Mouse (Mus musculus): ENCODE measurements around the gene E130114P18Rik.

Gene E130114P18Rik

DNA sequence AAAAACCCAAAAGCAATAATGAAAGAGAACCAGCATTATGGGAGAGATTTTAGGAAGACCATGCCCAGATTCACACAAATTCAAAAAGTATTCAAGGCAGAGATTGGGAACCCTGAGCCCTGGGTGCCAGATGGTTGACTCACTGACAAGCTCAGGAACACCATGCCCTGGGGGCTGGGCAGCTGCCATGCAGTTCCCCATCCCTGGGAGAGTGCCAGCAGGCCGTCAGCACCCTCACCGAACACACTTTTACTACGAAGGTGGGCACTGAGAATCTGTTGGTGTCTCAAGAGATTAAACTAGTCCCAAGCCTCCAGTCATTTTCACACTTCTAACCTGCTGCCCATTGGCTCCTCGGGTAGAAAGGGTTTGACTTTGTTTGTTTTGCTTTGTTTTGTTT, 175.3 kb downstream of the E130114P18Rik start:
- no peak for DNase-seq (ENCODE audit: low spot score)

DNA sequence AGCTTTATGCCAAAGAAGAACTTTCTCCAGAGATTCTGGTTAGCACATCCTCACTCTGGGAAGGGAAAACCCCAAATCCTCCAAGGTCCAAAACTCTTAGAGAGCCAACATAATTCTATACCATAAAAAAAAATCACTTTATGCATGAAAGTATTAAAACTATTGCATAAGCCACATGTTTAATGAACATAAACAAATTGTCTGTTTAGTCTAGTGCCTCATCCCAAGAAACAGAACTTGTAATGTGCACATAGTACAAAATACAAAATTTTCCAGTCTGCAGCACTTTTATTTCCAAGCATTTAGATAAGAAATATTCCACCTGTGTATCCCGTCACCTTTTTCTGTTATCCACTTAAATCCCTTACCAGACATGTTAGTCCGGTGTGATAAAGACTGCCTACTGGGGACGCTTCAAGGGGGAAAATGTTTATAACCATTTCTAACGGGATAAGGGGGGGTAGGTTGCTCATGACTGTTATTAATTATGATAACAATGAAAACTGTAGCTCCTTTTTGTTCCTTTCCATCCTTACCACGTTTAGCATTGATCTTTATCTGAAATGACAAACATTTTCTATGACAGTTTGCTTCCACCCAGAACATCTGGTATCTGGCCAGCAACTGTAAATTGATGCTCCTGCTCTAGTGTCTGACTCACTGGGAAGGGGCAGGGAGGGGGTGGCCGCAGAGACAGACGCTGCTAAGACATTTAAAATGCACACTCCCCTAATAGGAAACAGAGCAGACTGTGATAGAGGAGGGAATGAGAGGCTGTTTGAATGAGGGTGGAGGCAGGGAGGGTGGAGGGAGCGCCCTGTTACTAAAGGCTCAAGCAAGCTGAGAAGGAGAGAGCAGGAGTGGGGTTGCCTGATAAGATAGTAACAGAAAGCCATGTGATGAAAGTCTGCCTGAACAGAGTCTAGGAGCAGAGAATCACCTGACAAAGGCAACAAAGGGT, 176.7 kb downstream of the E130114P18Rik start:
- no peak for DNase-seq (ENCODE audit: low spot score)

DNA sequence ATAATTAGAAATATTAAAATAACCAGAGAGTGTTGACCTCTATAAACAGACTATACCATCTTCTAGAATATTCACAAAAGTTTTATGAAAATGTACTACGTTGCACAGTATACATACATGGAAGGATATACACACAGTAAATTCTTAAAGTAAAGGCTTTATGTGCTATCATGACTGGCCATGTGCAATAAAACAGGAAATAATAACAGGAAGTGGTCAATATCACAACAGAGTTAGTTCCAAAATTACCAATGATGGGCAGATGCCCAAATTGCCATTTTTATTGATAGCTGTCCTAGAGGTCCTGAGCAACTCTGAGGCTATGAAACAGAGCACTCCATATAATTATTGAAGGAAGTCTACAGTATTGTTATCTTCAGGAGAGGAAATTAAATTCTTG, 180.4 kb downstream of the E130114P18Rik start:
- no peak for DNase-seq (ENCODE audit: low spot score)

DNA sequence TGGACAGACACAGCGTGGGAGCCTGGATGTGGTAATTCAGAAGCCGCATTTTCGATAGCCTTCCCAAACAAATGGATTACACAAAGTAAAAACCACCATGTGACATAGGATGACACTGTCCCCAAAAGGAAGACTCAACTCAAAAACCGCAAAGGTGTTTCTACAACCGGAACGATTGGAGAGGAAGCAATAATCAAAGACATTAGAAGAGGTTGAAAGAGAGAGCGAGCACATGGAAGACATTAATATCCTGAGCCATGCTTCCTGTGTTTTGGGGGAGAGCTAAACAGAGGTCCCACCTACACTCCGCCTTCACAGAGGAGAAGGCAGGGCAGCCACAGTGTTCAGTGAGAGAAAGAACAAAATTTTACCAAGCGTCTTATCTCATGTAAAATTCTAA, 181.5 kb downstream of the E130114P18Rik start:
- no peak for DNase-seq (ENCODE audit: low spot score)

DNA sequence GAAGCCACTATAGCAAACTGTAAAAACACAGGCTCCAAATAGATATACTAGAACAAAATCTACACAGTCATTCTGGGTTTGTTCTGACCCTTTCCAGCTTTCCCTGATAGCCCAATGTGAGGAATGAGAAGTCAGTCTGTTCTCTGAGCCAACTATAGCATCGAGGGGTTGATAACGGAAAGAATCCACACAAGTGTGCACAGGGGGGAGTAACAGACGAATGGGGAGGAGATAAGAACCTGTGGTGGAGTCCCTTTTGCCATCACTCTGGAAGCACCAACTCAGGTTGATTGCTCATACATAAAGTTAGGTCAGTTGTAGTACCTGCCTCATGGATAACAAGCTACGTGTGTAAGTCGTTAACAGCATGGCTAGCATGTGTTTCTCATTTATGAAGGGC, 184.0 kb downstream of the E130114P18Rik start:
- DNase-seq (ENCODE audit: low spot score) = no peak

DNA sequence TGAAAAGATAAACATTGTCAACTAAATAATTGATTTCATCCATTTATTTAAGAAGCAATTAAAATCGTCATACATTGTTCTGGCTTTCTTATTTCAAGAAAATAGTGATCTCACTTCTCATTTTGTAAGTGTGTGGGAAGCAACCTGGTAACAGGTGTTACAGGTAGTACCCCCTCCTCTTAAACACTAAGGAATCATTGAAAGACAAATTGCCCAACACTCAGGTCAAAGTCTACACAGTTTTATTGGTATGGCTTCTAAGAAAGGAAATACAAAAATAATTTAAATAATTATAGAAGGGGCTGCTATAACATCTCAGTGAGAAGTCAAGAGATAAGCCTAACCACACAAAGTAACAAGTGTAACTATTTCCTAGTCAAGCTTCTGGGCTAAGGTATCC, 188.1 kb downstream of the E130114P18Rik start:
- no peak for DNase-seq (ENCODE audit: low spot score)

DNA sequence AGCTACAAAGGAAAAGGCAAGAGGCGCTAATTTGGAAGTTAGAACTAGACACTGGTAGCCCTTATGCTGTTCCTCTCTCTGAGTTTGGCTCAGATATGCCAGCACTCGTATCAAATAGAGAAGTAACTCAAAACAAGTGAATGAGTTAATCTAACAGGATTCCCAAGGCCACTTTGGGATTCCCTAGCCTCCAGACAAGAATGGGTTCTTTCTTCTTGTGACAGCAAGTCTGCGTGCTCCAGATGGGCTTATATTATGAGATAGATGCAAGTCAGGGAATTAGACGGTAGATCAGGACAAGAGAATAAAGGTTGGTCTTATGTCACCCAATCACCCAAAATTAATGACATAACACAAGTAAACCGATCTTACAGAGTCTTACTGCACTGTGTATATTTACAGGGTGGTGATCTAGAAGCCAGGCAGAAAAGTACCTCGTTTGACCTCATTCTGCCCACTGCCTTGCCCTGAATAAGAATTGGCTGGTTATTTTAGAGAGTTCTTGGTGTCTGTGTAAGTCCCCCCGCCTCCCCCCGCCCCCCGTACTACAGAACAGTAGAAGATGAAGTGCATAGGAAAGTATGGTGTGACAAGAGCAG, 190.4 kb downstream of the E130114P18Rik start:
- no peak for DNase-seq (ENCODE audit: low spot score)

DNA sequence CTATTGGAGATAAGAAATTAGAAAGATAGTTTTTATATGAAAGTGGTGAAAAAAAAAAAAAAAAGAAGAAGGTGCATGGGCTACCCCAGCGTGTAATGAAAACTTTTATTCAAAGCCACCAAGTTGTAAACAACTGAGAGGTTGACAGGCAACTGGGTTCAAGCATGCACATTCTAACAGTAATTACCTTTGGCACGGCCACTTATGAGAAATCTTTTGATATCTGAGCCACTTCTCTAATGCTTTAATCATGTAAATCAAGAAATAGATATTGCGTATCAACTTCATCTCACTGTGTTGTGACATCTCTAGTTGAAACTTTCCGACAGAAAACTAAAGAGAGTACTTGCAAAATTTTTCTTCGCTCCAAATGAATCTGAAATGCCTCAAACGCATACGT, 192.7 kb downstream of the E130114P18Rik start:
- DNase-seq (ENCODE audit: low spot score) = no peak

DNA sequence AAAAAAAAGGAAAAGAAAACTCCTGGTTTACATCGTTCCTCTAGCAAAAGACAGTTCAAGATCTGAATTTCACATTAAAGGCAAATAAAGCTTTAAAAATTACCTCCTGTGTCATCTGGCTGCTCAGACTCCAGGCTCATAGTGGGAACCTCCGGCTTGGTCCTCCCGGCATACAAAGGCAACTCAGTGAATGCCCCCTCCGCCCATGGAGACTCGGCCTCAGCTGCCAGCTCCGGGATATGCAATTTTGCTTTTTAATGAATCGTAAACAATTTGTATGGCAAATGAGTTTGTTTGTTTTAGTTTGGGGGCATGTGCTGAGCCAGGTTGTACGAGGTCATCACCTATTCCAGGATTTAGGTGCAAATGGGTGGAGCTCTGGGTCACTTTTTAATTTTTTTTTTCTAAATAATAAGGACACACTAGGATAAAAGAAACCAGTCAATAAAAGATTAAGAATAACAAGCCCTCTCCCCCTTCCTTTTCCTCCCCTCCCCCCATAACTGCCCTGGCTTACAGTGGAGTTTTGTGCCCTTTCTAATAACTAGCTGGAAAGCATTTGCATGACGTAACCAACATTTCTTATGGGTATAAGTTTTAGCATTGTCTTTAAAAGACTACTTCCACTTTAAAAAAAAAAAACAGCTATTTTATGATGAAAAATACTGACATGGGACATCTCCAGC, 193.3 kb downstream of the E130114P18Rik start:
- DNase-seq (ENCODE audit: low spot score) = no peak

DNA sequence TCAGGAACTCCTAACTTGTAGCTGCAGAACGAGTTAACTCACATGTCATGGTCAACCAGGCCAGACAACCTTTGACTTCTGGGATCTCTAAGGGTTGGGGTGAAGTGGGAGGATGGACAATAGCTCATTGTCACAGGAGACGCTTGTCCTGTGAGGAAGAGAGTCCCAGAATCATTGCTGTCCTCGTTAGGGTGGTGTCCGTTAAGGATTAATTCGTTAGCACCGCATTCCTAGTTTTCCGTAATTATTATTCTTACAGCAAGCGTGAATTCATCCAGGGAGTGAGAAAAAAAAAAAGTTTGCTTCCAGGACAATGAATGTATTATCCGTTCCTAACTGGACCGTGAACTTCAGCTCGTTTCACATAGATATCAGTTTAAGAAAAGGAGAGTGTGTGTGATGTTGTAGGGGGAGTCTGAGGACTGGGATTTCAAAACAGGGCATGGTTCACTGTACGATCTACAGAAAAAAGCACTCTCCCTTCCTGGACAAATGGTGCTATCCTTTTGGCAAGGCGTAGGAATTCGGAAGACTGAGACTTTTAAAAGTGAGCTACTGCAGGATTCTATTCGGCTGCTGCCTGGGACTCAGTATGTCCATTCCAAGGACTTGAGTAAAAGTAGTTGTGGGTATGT, 195.0 kb downstream of the E130114P18Rik start:
- no peak for DNase-seq (ENCODE audit: low spot score)

DNA sequence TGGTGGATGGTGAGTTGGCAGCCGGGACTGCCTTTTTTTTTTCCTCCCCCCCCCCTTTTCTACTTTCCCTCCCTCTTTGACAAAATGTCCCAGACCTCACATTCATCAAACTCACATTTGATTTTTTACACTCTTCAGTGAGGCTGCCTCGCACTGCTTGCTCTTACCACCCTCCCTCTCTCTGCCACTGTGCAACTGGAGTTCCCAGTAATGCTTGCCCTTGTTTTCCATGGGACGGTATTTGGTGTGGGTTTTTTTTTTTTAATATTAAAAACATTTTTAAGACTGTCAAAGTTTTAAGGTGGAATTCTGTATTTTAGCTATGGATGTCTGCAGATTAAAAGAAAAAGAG, 195.8 kb downstream of the E130114P18Rik start:
- no peak for DNase-seq (ENCODE audit: low spot score)

DNA sequence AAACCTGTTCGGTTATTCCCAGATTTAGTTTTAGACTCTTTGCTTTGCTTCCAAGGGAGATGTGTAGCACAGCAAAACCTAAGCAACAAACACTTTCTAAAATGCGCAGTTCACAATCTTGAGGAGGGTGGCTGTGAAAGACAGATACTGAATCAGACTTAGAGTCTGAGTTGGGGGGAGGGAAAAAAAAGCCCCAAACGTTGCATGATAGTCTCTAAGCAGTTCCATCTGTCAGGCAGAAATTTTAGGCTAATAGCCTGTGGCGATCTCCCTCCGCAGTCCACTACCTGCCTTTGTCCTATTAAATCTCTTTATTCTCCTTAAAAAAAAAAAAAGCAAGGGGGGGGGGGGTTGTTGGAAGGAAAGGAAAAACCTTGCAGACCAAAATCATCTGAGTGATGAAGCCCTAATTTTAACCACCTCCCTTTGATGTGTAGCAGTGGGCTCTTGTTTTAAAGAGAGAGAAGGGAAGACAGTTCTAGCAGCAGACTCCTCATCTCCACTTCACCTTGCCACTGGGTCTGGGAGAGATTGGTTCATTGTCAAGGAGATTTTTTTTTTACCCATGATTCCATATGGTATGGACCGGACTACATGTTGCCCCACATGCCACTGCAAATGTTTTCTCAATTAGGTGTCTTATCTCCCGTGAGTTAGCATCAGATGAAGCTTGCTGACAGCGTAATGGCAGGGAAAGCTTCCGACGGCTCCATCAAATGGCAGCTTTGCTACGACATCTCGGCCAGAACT, 196.4 kb downstream of the E130114P18Rik start:
- DNase-seq (ENCODE audit: low spot score) = no peak

DNA sequence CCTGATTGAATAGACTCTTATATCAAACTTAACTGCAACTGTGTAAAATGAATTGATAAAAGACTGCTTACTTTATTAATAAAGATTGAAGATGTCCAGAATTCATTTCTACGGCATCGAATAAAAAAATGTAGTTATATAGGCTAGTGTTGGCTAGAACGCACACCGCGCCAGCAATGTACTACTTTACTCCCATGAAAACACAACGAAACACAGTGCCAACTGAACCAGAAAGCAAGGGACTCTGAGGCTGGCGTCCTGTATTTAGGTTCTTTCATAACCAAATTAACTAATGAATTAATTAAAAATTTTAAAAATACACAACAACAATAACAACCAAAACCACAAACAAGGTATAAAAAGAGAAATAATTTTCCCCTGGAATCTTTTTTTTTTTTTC, 197.0 kb downstream of the E130114P18Rik start:
- DNase-seq (ENCODE audit: low spot score) = no peak

DNA sequence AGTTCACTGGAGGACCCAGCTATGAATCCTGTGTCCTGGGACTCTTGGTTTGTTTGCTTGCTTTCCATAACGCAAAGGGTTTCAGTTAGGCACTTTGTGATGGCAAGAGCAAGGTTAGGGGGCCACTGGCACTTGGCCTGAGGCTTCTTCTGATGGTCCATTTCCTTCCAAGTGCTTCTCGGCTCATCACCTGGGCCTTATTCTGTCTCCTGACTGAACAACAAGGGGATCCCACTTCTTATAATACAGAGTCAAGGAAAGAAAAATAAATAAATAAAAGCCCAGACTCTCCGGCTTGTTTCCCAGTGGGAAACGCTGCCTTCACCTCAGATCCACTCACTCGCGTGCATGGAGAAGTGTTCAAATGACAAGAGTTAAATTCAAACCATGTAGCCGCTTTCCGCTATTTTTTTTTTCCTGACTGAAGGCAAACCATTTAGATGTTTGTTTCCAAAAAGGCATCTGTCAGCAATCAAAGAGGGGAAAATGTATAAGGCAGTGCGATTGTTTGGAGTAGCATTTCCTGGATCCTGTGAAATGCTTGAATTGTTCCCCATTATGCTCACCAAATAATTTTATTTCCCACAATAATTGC, 199.2 kb downstream of the E130114P18Rik start:
- DNase-seq (ENCODE audit: low spot score) = no peak

DNA sequence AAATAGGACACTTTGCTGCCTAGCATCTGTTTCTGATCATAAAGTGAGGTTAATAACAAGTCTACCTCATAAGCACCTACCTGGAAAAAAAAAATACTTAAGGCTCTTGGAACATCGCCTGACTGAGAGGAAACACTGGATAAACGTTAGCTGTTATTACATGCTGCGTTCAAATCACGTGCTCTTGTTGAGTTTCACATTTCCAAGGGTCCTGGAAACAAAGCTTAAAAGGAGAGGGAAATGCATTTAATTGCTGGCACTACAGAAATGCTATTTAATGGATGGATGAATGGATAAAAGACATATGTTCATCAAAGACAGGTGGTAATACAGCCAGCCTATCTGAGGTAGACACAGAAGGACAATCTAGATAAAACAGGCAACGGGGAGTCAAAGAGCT, 200.4 kb downstream of the E130114P18Rik start:
- no peak for DNase-seq (ENCODE audit: low spot score)

DNA sequence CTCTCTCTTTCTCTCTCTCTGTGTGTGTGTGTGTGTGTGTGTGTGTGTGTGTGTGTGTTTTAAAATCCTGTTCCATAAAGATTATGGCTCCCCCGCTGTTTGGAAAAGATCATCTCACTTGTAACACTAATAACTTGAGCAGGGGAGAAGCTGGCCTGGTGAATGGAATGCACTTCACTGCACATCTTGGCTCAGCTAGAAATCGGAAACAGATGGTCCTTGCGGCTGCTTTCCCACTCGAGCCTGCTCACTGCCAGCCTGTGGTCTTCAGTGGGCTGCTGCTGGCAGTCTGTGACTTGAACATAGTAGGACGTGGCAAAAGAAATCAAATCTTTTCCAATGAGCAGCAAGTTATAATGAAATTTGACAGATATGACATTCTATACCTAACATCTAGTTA, 202.4 kb downstream of the E130114P18Rik start:
- DNase-seq (ENCODE audit: low spot score) = peak; percentile 53

DNA sequence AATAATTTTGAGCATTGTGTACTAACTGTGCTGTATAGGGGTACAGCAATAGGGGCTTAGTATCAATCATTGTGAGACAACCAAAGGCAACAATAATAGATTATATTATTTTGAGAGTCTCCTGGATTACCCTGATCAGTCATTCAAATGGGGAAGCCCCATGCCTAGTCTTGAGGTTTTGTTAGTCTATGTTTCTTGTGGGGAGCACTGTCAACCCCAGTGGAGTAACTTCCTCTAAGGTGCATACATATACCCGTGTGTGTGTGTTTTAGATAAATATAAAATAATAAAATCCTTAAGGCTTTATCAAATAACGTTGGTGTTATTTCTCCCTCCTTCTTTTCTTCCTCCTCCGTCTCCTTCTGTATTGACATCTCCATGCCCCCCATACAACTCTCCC, 208.6 kb downstream of the E130114P18Rik start:
- DNase-seq (ENCODE audit: low spot score) = no peak

DNA sequence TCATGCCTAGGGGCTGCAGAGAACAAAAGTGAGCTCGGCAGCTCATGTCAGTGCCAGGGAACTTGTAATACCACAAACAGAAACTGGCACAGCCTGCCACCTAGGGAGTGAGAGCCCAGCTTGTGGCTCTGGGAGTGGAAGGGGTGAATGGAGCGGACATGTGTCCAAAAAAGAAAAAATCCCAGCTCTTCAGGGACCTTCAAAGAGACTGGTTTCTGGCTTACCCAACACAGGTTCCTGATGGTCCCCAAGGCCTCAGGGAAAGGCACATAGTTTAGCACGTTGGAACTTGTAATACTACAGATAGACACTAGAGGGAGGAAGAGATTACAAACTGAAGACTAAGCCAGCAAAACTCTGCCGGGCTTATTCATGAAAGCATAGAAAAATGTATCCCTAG, 213.2 kb downstream of the E130114P18Rik start:
- no peak for DNase-seq (ENCODE audit: low spot score)

DNA sequence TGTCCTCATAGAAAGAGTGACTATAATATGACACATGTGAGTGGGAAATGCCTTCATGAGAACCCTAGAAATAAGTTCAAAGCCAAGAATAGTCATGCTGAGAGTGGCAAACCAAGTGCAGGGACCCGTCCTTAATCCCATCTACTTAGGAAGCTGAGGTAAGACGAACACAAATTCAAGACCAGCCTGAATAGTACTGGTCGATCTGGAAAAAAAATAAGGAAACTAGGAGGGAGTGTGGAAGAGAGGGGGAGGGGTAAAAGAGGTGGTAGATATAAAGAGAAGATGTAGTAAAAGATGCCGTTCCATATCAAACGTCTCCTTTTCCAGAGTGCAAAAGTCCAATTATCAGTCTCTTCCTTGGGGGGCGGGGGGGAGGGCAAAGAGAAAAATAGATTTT, 213.7 kb downstream of the E130114P18Rik start:
- no peak for DNase-seq (ENCODE audit: low spot score)

DNA sequence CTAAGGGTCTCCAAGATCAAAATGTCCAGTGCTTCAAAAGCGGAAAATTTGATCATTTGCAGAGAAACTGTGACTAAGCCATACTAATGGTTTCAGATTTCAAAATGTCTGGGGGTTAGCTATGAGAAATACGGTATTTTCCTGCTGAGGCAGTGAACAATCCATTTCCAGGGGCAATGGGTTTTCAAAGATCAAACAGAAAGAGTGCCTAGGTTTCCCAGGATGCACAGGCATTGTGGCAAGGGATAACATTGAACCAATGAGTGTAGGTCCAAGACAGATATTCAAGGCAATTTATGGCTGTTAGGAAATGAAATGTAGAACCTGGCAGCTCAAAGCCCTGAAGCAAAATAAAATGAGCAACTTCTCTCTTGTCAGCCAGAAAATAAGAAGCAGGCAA, 220.3 kb downstream of the E130114P18Rik start:
- DNase-seq (ENCODE audit: low spot score) = no peak

DNA sequence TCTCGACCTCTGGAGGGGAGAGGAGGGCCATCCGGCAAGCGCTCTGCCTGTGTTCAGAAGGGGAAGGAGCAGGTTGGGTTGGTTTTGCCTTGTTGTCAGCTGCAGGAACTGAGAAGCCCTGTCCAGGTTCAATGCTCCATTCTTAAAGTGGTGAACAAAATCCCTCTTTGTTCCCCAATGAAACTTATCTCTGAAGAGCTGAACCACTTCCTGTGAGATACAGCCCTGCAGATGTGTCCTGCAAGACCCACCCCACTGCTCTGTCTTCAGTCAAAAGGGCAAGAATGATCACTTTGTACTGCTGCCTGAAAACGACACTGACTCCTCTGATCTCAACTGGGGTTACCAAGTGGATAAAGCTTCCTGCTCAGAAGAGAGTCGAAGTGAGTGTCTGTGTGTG, 233.9 kb downstream of the E130114P18Rik start:
- no peak for DNase-seq (ENCODE audit: low spot score)

All from layer of hippocampus, adult 11-12 months (tissue).